Mouse (Mus musculus): Measurements from ENCODE around the gene Gm37240. TPM values are rescaled to one million over a fixed set of nuclear protein-coding genes. Genes with fewer than 3 reads are reported as not detected.

The Gm37240 gene
- polyA plus RNA-seq, 1 experiment from 2014 or later, result 4.6 TPM

DNA sequence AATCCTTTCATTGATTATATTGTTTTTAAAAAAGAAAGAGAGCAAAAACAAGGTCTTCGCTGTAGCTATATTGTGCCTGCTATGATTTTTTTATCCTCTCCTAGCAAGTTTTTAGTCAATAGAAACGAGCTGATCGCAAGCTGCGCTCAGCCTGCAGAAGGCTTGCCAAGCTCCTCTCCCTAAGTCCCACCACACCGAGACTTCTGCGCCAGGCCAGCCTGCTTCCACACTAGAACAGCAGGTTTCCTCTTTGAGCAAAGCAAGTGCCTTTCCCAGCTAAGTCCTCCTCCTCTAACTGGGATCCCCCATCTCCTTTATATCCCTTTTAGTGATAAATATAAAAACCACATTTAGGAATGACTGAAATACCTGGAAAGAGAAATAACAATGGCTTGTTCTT is 578.1 kb downstream of the Gm37240 start:
- Histone ChIP-seq H3K27me3 (ENCODE audit: control insufficient read depth, insufficient read depth, low read depth, low read length) (no peaks in the 10 kb centered on the region), H3K9ac (ENCODE audit: low read length) (no peak overlapping the region), H3K36me3 (ENCODE audit: control insufficient read depth, insufficient read depth, low read length) (no peaks in the 10 kb centered on the region), H3K27ac (ENCODE audit: low read length) (no peak overlapping the region), H3K4me1 (replicated peaks; ENCODE audit: control insufficient read depth, insufficient read depth, low read length) (no peaks in the 10 kb centered on the region), H3K4me2 (ENCODE audit: low read depth, low read length) (no peak overlapping the region), H3K9me3 (ENCODE audit: control insufficient read depth, low read length) (no peaks in the 10 kb centered on the region), H3K4me3 (ENCODE audit: low read length) (no peak overlapping the region)
- no peak for ATAC-seq (ENCODE audit: low read depth)
- 79% methylated on average over 6 of the region's 6 CpGs for WGBS

DNA sequence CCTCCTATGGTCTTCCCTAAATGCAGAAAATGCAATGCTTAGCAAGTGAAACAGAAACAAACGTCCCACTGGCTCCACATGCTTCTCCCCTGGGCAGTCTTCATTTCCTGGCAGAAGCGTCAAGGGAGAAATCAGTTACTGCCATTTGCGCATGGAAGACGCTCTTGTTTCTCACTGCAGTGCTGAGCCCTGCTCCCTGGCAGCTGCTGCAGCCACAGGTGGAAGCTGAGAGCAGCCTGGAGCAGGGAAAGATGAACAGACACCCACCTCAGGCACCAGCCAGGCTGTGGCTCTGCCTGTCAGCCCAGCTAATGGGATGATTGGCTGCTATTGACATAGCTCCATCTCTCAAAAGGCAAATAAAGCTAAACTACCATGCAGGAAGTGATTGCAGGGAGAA is 578.6 kb downstream of the Gm37240 start:
- no peak overlapping the region for H3K9ac ChIP-seq (ENCODE audit: low read length)
- H3K27me3 ChIP-seq (ENCODE audit: control insufficient read depth, insufficient read depth, low read depth, low read length), result no peaks in the 10 kb centered on the region
- no peak for ATAC-seq (ENCODE audit: low read depth)
- H3K9me3 ChIP-seq (ENCODE audit: control insufficient read depth, low read length), result no peaks in the 10 kb centered on the region
- WGBS, result 57% methylated on average over 4 of the region's 4 CpGs
- no peak overlapping the region for H3K27ac ChIP-seq (ENCODE audit: low read length)
- no peaks in the 10 kb centered on the region for H3K36me3 ChIP-seq (ENCODE audit: control insufficient read depth, insufficient read depth, low read length)
- H3K4me2 ChIP-seq (ENCODE audit: low read depth, low read length), result no peak overlapping the region
- H3K4me3 ChIP-seq (ENCODE audit: low read length), result no peak overlapping the region
- no peaks in the 10 kb centered on the region for H3K4me1 ChIP-seq (replicated peaks; ENCODE audit: control insufficient read depth, insufficient read depth, low read length)

DNA sequence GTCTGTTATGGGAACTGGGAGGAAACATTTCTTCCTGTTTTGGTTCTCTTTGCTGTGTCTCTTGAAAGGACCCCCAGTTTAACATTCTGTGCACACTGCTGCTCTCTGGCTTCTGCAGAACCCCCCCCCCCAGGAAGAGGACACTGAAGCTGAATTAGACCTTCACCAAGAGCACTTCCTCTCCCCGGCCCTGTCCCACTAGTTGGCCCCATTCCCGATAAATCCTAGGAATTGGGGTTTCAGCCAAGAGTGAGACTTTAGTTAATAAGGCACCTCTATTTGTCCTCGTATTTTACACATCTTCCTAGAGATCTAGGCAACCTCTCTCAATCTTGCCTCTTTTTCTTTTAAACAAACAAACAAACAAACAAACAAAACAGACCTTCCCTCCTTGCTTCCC is 585.5 kb downstream of the Gm37240 start:
- Histone ChIP-seq H3K27me3 (ENCODE audit: control insufficient read depth, insufficient read depth, low read depth, low read length) (no peaks in the 10 kb centered on the region), H3K4me2 (ENCODE audit: low read depth, low read length) (no peak overlapping the region), H3K9ac (ENCODE audit: low read length) (no peak overlapping the region), H3K4me3 (ENCODE audit: low read length) (no peak overlapping the region), H3K27ac (ENCODE audit: low read length) (no peak overlapping the region), H3K36me3 (ENCODE audit: control insufficient read depth, insufficient read depth, low read length) (no peaks in the 10 kb centered on the region), H3K9me3 (ENCODE audit: control insufficient read depth, low read length) (no peaks in the 10 kb centered on the region), H3K4me1 (replicated peaks; ENCODE audit: control insufficient read depth, insufficient read depth, low read length) (no peaks in the 10 kb centered on the region)
- 49% methylated on average over 3 of the region's 3 CpGs for WGBS
- ATAC-seq (ENCODE audit: low read depth), result no peak

DNA sequence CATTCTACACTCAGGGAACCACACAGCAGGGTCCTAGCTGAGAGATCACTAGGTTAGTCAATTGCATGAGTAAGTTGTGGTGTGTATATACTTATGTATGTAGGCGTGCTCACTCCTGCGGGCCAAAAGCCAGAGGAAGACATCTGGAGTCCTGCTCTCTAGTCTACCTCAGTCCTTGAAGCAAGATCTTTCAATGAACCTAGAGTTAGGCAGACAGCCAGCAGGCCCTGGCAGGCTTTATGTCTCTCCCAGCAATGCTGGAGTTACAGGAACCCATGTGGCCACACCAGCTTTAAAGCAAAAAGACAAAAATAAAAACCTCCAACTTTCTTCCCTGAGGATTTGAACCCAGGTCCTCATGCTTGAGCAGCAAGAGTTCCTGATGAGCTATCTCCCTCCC is 586.0 kb downstream of the Gm37240 start:
- Histone ChIP-seq H3K9me3 (ENCODE audit: control insufficient read depth, low read length) (no peaks in the 10 kb centered on the region), H3K36me3 (ENCODE audit: control insufficient read depth, insufficient read depth, low read length) (no peaks in the 10 kb centered on the region), H3K4me2 (ENCODE audit: low read depth, low read length) (no peak overlapping the region), H3K27ac (ENCODE audit: low read length) (no peak overlapping the region), H3K27me3 (ENCODE audit: control insufficient read depth, insufficient read depth, low read depth, low read length) (no peaks in the 10 kb centered on the region), H3K4me3 (ENCODE audit: low read length) (no peak overlapping the region), H3K9ac (ENCODE audit: low read length) (no peak overlapping the region), H3K4me1 (replicated peaks; ENCODE audit: control insufficient read depth, insufficient read depth, low read length) (no peaks in the 10 kb centered on the region)
- ATAC-seq (ENCODE audit: low read depth), result no peak
- 91% methylated on average over 2 of the region's 2 CpGs for WGBS

DNA sequence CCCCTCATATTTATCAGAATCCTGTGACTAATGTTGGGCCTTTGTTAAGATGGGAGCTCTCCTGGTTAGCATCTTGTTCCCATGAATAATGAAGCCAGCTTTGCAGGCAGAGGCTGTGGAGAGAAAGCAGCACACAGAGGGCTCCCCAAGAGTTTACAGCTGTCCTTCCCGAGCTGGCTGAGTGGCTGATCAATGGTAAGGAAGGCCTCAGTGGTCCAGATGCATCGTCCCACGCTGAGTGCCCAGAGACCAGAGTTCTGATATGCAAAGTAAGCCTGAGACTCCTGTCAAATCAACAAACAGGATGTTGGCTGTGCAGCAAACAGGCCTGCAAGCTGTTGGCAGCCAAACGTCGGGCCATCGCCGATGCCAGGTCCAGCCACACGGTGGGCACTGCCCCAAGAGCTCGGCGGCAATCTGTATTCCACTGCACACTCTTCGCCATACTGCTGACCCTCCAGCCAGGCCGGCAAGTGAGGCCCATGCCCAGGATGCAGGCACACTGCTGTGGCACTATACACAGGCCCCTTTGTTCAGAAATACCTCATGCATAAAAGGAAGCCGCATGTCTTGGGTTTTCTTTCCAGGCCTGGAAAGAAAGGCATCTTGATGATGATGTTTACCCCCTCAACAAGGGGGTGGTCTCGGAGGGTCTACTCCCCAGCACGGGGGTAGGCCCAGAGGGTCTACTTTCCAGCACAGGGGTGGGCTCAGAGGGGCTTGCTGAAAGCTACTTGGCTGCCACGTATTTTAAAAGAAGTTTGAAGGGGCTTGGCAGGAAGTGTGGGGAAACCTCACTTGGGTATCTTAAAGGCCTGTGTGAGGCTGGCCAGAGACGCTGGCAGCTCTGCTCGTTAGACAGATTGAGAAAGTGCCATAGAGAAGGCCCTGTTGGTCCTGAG is 587.4 kb downstream of the Gm37240 start:
- H3K36me3 ChIP-seq (ENCODE audit: control insufficient read depth, insufficient read depth, low read length), result no peaks in the 10 kb centered on the region
- no peaks in the 10 kb centered on the region for H3K4me1 ChIP-seq (replicated peaks; ENCODE audit: control insufficient read depth, insufficient read depth, low read length)
- 77% methylated on average over 18 of the region's 18 CpGs for WGBS
- no peaks in the 10 kb centered on the region for H3K27me3 ChIP-seq (ENCODE audit: control insufficient read depth, insufficient read depth, low read depth, low read length)
- no peak overlapping the region for H3K27ac ChIP-seq (ENCODE audit: low read length)
- H3K9me3 ChIP-seq (ENCODE audit: control insufficient read depth, low read length), result no peaks in the 10 kb centered on the region
- H3K9ac ChIP-seq (ENCODE audit: low read length), result no peak overlapping the region
- no peak overlapping the region for H3K4me2 ChIP-seq (ENCODE audit: low read depth, low read length)
- no peak for ATAC-seq (ENCODE audit: low read depth)
- H3K4me3 ChIP-seq (ENCODE audit: low read length), result no peak overlapping the region

DNA sequence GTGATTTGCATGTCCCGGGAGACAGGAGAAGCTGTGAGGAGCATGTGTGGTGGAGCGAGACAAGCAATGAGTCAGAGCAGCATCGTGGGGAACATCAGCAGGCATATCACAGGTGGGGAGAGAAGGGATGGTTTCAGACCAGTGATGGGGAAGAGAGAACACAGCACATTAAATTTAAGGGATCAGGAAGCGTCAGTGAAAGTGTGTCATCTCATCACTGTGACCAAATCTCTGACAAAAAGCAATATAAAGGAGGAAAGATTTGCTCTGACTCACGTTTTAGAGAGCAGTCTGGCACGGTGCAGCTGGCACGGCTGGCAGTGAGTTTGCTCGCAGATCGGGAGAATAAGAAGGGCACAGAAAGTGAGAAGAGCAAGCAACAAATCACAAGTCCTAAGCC is 592.1 kb downstream of the Gm37240 start:
- H3K9ac ChIP-seq (ENCODE audit: low read length), result no peak overlapping the region
- H3K4me3 ChIP-seq (ENCODE audit: low read length), result no peak overlapping the region
- no peak overlapping the region for H3K4me2 ChIP-seq (ENCODE audit: low read depth, low read length)
- H3K27ac ChIP-seq (ENCODE audit: low read length), result no peak overlapping the region
- H3K9me3 ChIP-seq (ENCODE audit: control insufficient read depth, low read length), result no peaks in the 10 kb centered on the region
- ATAC-seq (ENCODE audit: low read depth), result no peak
- no peaks in the 10 kb centered on the region for H3K27me3 ChIP-seq (ENCODE audit: control insufficient read depth, insufficient read depth, low read depth, low read length)
- 79% methylated on average over 9 of the region's 9 CpGs for WGBS
- no peaks in the 10 kb centered on the region for H3K4me1 ChIP-seq (replicated peaks; ENCODE audit: control insufficient read depth, insufficient read depth, low read length)
- no peaks in the 10 kb centered on the region for H3K36me3 ChIP-seq (ENCODE audit: control insufficient read depth, insufficient read depth, low read length)

DNA sequence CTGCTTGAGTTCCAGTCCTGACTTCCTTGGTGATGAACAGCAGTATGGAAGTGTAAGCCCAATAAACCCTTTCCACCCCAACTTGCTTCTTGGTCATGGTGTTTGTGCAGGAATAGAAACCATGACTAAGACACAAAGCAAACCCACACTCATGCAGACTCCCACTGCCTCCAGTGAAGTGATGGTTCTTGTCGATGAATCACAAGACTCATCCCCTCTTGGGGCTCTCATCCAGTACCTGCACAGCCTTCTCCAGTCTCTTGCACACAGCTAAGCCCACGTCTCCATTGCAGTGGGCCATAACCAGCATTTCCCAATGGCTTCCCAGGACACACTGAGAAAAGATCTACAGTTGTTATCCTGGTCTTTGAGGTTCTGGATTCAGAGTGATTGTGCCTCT is 599.7 kb downstream of the Gm37240 start:
- no peak overlapping the region for H3K4me3 ChIP-seq (ENCODE audit: low read length)
- H3K36me3 ChIP-seq (ENCODE audit: control insufficient read depth, insufficient read depth, low read length), result no peaks in the 10 kb centered on the region
- ATAC-seq (ENCODE audit: low read depth), result no peak
- H3K27ac ChIP-seq (ENCODE audit: low read length), result no peak overlapping the region
- no peaks in the 10 kb centered on the region for H3K27me3 ChIP-seq (ENCODE audit: control insufficient read depth, insufficient read depth, low read depth, low read length)
- WGBS, result 73% methylated on average over 2 of the region's 2 CpGs
- no peak overlapping the region for H3K4me2 ChIP-seq (ENCODE audit: low read depth, low read length)
- no peaks in the 10 kb centered on the region for H3K9me3 ChIP-seq (ENCODE audit: control insufficient read depth, low read length)
- no peaks in the 10 kb centered on the region for H3K4me1 ChIP-seq (replicated peaks; ENCODE audit: control insufficient read depth, insufficient read depth, low read length)
- no peak overlapping the region for H3K9ac ChIP-seq (ENCODE audit: low read length)

DNA sequence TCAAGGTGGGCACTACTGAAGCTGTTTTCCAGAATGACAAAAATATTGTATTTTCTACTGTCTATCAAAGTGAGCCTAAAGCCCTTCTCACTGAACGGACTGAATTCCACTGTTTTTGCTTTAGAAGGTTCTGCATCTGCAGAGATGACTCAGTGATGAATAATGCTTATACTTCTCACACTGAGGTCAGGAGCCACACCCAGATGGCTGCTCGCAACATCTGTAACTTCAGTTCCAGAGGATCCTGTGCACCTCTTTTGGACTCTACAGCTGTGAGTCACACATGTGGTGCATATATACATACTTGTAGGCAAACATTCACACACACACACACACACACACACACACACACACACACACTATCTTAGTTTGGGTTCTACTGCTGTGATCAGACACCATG is 602.8 kb downstream of the Gm37240 start:
- ATAC-seq (ENCODE audit: low read depth), result no peak
- Histone ChIP-seq H3K9ac (ENCODE audit: low read length) (no peak overlapping the region), H3K27me3 (ENCODE audit: control insufficient read depth, insufficient read depth, low read depth, low read length) (no peaks in the 10 kb centered on the region), H3K36me3 (ENCODE audit: control insufficient read depth, insufficient read depth, low read length) (no peaks in the 10 kb centered on the region), H3K4me3 (ENCODE audit: low read length) (no peak overlapping the region), H3K4me1 (replicated peaks; ENCODE audit: control insufficient read depth, insufficient read depth, low read length) (no peaks in the 10 kb centered on the region), H3K9me3 (ENCODE audit: control insufficient read depth, low read length) (no peaks in the 10 kb centered on the region), H3K27ac (ENCODE audit: low read length) (no peak overlapping the region), H3K4me2 (ENCODE audit: low read depth, low read length) (no peak overlapping the region)
- 70% methylated on average over 2 of the region's 2 CpGs for WGBS

DNA sequence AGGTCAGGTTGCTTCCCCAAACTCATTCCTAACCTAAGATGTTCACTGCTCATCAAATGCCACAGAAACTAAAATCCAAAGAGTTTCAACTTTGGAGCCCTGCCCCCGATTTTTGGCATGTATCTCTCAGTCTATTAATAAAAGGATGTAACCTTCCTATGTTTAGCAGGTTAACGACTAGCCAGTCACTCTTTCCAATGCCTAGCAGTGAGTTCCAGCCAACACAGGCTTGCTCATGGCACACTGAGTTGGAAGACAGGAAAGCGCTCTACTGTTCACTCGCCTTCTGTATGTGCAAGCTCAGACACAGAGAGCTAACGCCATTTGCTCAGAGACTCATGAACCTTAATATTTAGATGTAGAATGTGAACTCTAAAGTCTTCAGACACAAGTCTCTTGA is 604.5 kb downstream of the Gm37240 start:
- H3K4me2 ChIP-seq (ENCODE audit: low read depth, low read length), result no peak overlapping the region
- no peak overlapping the region for H3K27ac ChIP-seq (ENCODE audit: low read length)
- no peaks in the 10 kb centered on the region for H3K36me3 ChIP-seq (ENCODE audit: control insufficient read depth, insufficient read depth, low read length)
- 79% methylated on average over 5 of the region's 5 CpGs for WGBS
- H3K27me3 ChIP-seq (ENCODE audit: control insufficient read depth, insufficient read depth, low read depth, low read length), result no peaks in the 10 kb centered on the region
- no peak for ATAC-seq (ENCODE audit: low read depth)
- H3K4me3 ChIP-seq (ENCODE audit: low read length), result no peak overlapping the region
- H3K9me3 ChIP-seq (ENCODE audit: control insufficient read depth, low read length), result no peaks in the 10 kb centered on the region
- H3K4me1 ChIP-seq (replicated peaks; ENCODE audit: control insufficient read depth, insufficient read depth, low read length), result no peaks in the 10 kb centered on the region
- H3K9ac ChIP-seq (ENCODE audit: low read length), result no peak overlapping the region
